Mouse (Mus musculus) heart, embryonic 16.5 days (tissue): ENCODE data around the gene Tnrc6c. TPM values are rescaled to one million over a fixed set of nuclear protein-coding genes. Genes with fewer than 3 reads are reported as not detected.

ENCODE experiments used
- ATAC-seq: fragments of 200-750 bp; cut with Nextera tagmentation; replicated peaks from 2 replicates; pipeline ENCODE4 v1.8.0; 2017; ENCODE audit warnings: moderate number of reproducible peaks; ENCODE audit not compliant: insufficient read depth, low FRiP score; ENCODE audit errors: extremely low read depth
- H3K27ac ChIP-seq: fragments of 300-500 bp; sonication (generic); 2 replicates; pipeline ENCODE4 v1.5.1; 2014; ENCODE audit warnings: mild to moderate bottlenecking, low read length, control low read depth, moderate library complexity
- H3K27me3 ChIP-seq: fragments of 300-500 bp; sonication (generic); 2 replicates; pipeline ENCODE4 v1.6.1; 2014; ENCODE audit warnings: low read length, mixed read lengths; ENCODE audit not compliant: control insufficient read depth, insufficient read depth
- H3K36me3 ChIP-seq: fragments of 300-500 bp; sonication (generic); 2 replicates; pipeline ENCODE4 v1.6.1; 2014; ENCODE audit not compliant: control insufficient read depth, insufficient read depth
- H3K4me1 ChIP-seq: fragments of 300-500 bp; sonication (generic); 2 replicates; pipeline ENCODE4 v1.6.1; 2014; ENCODE audit warnings: low read length, mixed read lengths; ENCODE audit not compliant: control insufficient read depth, insufficient read depth
- H3K4me2 ChIP-seq: fragments of 300-500 bp; sonication (generic); 2 replicates; pipeline ENCODE4 v1.6.1; 2014; ENCODE audit warnings: low read depth, mild to moderate bottlenecking, control low read depth, low read length
- H3K4me3 ChIP-seq: fragments of 300-500 bp; sonication (generic); 2 replicates; pipeline ENCODE4 v1.5.1; 2014; ENCODE audit warnings: mild to moderate bottlenecking, control low read depth, low read length
- H3K9ac ChIP-seq: fragments of 300-500 bp; sonication (generic); 2 replicates; pipeline ENCODE4 v1.6.1; 2014; ENCODE audit warnings: low read length, control low read depth
- H3K9me3 ChIP-seq: fragments of 300-500 bp; sonication (generic); replicated peaks from 2 replicates; pipeline ENCODE4 v1.6.1; 2016; ENCODE audit warnings: low read length; ENCODE audit not compliant: control insufficient read depth
- WGBS: fragments of 180-500 bp; shearing (Covaris S2); extraction: QIAGEN DNeasy Blood & Tissue Kit; methylation state at CpG from one replicate; pipeline ENCODE4 v1.1.7; 2014; 5-methylcytosine and 5-hydroxymethylcytosine counted together
- polyA plus RNA-seq: library from polyadenylated mRNA; unstranded; fragments of >200 nt; fragmentation: Nextera tagmentation; extraction: Ambion mirVana; gene quantifications from 2 replicates; pipeline ENCODE4 v1.2.1, GENCODE M21; 2015

Gene Tnrc6c
- polyA plus RNA-seq = 6.1 and 6.5 TPM in 2 replicates

- ATAC-seq = peak; percentile 78
- no peaks in the 10 kb centered on the region for H3K9me3 ChIP-seq
- peak within 1 kb of the TSS; percentile 91 for H3K4me3 ChIP-seq
- H3K27me3 ChIP-seq = no peaks in the 10 kb centered on the region; the same call in 1 of the 2 replicates
- peak within 1 kb of the TSS; percentile 98 for H3K9ac ChIP-seq
- H3K4me1 ChIP-seq = peaks cover 17% of the 10 kb centered on the region
- peak within 1 kb of the TSS; percentile 93 for H3K4me2 ChIP-seq
- no peaks in the 10 kb centered on the region for H3K36me3 ChIP-seq
- peak within 1 kb of the TSS; percentile 96 for H3K27ac ChIP-seq
- under 1% methylated on average over 62 of the region's 62 CpGs for WGBS
Measured at GRCm38 (mm10) chr11:117653491-117654351, at the start of gene Tnrc6c. Gene Tnrc6c (plus strand): TSS chr11:117654289.

- no peak overlapping the region for H3K27ac ChIP-seq
- no peak overlapping the region for H3K9ac ChIP-seq
- no peaks in the 10 kb centered on the region for H3K9me3 ChIP-seq
- 35% methylated on average over 9 of the region's 9 CpGs for WGBS
- H3K4me3 ChIP-seq = no peak overlapping the region
- H3K4me1 ChIP-seq = peaks cover 10% of the 10 kb centered on the region
- ATAC-seq = no peak
- H3K36me3 ChIP-seq = no peaks in the 10 kb centered on the region
- H3K4me2 ChIP-seq = peak overlapping the region; percentile 39; the same call in 1 of the 2 replicates
- H3K27me3 ChIP-seq = 0 out of 2 replicates have a peak, but pooled peaks cover 5% of the 10 kb centered on the region
Measured at GRCm38 (mm10) chr11:117606137-117606536, 48.0 kb upstream of the Tnrc6c start.

DNA sequence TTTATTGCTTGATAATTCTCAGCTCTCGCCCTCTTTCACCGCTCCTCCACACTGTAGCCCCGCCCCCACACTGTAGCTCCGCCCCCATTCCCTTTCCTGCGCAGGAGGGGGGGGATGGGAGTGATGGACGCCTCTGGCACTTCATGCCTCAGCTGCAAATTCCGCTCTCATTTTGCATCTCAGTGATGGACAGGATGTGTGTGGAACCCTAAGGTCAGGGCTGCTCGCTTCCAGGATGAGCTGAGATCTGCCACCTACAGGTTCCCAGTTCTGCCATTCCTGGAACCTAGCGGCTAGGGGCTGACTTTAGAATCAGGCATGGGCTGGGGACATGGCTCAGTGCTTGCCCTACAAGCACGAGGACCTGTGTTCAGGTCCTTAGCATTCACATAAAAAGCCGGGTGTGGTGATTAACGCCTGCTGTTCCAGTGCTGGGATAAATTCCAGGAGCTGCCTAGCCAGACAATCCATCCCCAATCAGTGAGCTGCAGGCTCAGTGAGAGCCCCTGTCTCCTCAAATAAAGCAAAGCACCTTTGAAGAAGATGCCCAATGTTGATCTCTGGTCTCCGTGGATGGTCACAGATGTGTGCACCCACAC, 47.4 kb upstream of the Tnrc6c start:
- 0 out of 2 replicates have a peak, but pooled peaks cover 5% of the 10 kb centered on the region for H3K27me3 ChIP-seq
- 12% methylated on average over 13 of the region's 13 CpGs for WGBS
- peak overlapping the region; percentile 39; the same call in 1 of the 2 replicates for H3K4me2 ChIP-seq

GRCm38 (mm10) chr11:117608141-117608789, 45.8 kb upstream of the Tnrc6c start:
- 66% methylated on average over 9 of the region's 9 CpGs for WGBS
- peaks cover 9% of the 10 kb centered on the region for H3K27me3 ChIP-seq

More for the DNA sequence above, 47.4 kb upstream of the Tnrc6c start:
- H3K9me3 ChIP-seq = no peaks in the 10 kb centered on the region
- H3K9ac ChIP-seq = no peak overlapping the region
- H3K27ac ChIP-seq = no peak overlapping the region
- H3K4me1 ChIP-seq = peaks cover 12% of the 10 kb centered on the region
- no peak overlapping the region for H3K4me3 ChIP-seq
- no peaks in the 10 kb centered on the region for H3K36me3 ChIP-seq
- no peak for ATAC-seq

DNA sequence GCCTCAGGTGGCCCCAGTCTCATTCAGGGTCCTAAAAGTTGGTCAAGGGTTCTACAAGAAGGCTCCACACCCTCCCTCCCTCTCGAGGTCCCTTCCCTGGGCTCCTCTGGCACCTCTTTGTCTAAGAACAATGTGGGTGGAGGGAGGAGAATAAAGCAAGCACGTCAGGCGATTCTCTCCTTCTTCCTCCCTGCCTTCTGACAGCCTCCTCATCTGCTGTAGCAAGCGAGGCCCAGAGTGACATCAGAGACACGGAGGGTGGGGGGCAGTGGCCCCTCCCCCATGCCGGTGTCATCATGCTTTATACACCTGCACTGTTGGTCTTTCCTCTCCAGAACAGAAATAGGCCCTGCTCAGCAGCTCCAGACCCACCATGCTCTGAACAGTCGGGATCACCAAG, 45.1 kb upstream of the Tnrc6c start:
- Histone ChIP-seq H3K4me1 (peaks cover 12% of the 10 kb centered on the region), H3K9me3 (no peaks in the 10 kb centered on the region), H3K4me2 (no peak overlapping the region), H3K9ac (no peak overlapping the region), H3K27me3 (peaks cover 10% of the 10 kb centered on the region), H3K4me3 (no peak overlapping the region), H3K36me3 (no peaks in the 10 kb centered on the region), H3K27ac (no peak overlapping the region)
- ATAC-seq = no peak
- WGBS = 57% methylated on average over 7 of the region's 7 CpGs

More at GRCm38 (mm10) chr11:117608141-117608789, 45.8 kb upstream of the Tnrc6c start:
- Histone ChIP-seq H3K9ac (no peak overlapping the region), H3K4me2 (no peak overlapping the region), H3K4me3 (no peak overlapping the region), H3K27ac (no peak overlapping the region), H3K36me3 (no peaks in the 10 kb centered on the region), H3K9me3 (no peaks in the 10 kb centered on the region), H3K4me1 (peaks cover 12% of the 10 kb centered on the region)
- ATAC-seq = no peak

DNA sequence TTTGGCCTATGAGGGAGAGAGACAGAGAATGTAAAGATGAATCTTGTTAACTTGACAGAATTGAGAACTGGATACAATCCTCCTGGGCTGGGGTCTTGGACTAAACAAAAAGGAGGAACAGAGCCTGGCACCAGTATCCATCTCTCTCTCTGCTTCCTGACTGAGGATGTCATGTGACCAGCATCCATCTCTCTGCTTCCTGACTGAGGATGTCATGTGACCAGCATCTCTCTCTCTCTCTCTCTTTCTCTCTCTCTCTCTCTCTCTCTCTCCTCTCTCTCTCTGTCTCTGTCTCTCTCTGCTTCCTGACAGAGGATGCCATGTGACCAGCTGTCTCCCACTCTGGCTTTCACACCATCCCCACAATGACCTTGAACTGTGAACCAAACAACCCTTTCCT, 43.5 kb upstream of the Tnrc6c start:
- Histone ChIP-seq H3K4me1 (peaks cover 12% of the 10 kb centered on the region), H3K4me2 (peak overlapping the region; percentile 57; the same call in 1 of the 2 replicates), H3K36me3 (no peaks in the 10 kb centered on the region), H3K27me3 (peaks cover 12% of the 10 kb centered on the region), H3K9me3 (no peaks in the 10 kb centered on the region), H3K4me3 (no peak overlapping the region), H3K9ac (no peak overlapping the region), H3K27ac (no peak overlapping the region)
- no peak for ATAC-seq

- WGBS = 3% methylated on average over 13 of the region's 13 CpGs
- peak overlapping the region; percentile 39 for H3K4me3 ChIP-seq
- peak overlapping the region; percentile 40; the same call in 1 of the 2 replicates for H3K9ac ChIP-seq
- ATAC-seq = peak; percentile 65
- peak overlapping the region; percentile 57 for H3K4me2 ChIP-seq
- peaks cover 16% of the 10 kb centered on the region for H3K27me3 ChIP-seq
- no peaks in the 10 kb centered on the region for H3K36me3 ChIP-seq
- no peak overlapping the region for H3K27ac ChIP-seq
- H3K9me3 ChIP-seq = no peaks in the 10 kb centered on the region
- H3K4me1 ChIP-seq = peaks cover 12% of the 10 kb centered on the region
Measured at GRCm38 (mm10) chr11:117611068-117611467, 43.0 kb upstream of the Tnrc6c start.

DNA sequence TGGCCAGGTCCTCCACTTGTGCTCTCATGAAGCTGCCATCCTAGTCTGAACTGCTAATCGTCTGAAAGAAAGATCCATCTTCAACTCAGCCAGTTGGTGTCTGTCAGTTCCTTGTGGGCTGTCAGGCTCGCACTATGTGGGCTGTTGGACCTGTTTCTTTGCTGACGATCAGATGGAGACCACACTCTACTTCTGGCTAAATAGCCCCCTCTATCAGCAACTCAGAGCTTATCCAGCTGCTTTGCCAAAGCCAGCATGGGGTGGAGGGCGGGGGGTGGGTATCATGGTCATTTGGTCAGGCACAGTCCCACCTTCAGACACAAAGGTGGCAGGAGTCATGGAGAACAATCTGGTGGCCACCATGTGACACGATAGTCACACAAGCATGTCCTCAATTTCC, 42.2 kb upstream of the Tnrc6c start:
- Histone ChIP-seq H3K9me3 (no peaks in the 10 kb centered on the region), H3K9ac (no peak overlapping the region), H3K4me3 (no peak overlapping the region), H3K36me3 (no peaks in the 10 kb centered on the region), H3K27ac (no peak overlapping the region), H3K4me2 (no peak overlapping the region), H3K4me1 (peaks cover 7% of the 10 kb centered on the region), H3K27me3 (peaks cover 22% of the 10 kb centered on the region)
- 35% methylated on average over 5 of the region's 5 CpGs for WGBS
- no peak for ATAC-seq
